Mouse (Mus musculus) mature B cell (primary cell): ENCODE results near the gene H2afy.

ENCODE experiments used
- in situ Hi-C: fragments of 300-500 bp; cut with MboI; formaldehyde crosslinking; loops from 2 replicates; pipeline ENCODE4 v1.14.3; 2019

Gene H2afy

GRCm38 (mm10) chr13:56136200-56136599 is at the start of gene H2afy:
Gene H2afy, minus strand, starts transcription at chr13:56136361.
- in situ Hi-C loops = no loop called here

- in situ Hi-C loops = no loop called here
Measured at GRCm38 (mm10) chr13:56183687-56184086, 47.5 kb upstream of the H2afy start.

GRCm38 (mm10) chr13:56181424-56181823 is 45.3 kb upstream of the H2afy start:
- in situ Hi-C loops = no loop called here

- in situ Hi-C loops = no loop called here
Measured at GRCm38 (mm10) chr13:56178416-56179035, 42.4 kb upstream of the H2afy start, which contains the start of gene Tifab. Gene Tifab, minus strand, starts transcription at chr13:56178885.

GRCm38 (mm10) chr13:56176310-56176709 is 40.1 kb upstream of the H2afy start:
- in situ Hi-C loops = no loop called here

- in situ Hi-C loops = no loop called here
Measured at GRCm38 (mm10) chr13:56175848-56176247, 39.7 kb upstream of the H2afy start.

GRCm38 (mm10) chr13:56172901-56173545 is 36.9 kb upstream of the H2afy start:
- in situ Hi-C loops = no loop called here

GRCm38 (mm10) chr13:56172106-56172505 is 35.9 kb upstream of the H2afy start:
- in situ Hi-C loops = no loop called here

DNA sequence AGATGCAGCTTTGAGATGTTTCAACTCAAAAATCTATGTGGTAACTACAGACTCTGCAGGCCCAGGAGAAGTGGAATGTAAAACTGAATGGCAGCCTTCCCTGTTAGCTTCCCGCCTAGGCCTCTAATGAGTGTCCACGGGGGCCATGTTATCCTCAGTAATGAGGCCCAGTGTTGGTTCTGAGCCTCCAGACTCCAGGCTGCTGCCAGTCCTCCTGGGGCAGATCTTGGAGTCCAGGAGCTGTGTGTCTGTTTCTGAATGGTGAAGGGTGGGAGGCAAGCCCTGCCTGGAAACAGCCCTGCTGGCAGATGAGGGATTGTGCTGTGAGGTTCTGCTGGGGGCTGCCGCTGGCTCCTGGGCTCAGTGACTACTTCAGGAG is 32.2 kb upstream of the H2afy start:
- in situ Hi-C loops = no loop called here

DNA sequence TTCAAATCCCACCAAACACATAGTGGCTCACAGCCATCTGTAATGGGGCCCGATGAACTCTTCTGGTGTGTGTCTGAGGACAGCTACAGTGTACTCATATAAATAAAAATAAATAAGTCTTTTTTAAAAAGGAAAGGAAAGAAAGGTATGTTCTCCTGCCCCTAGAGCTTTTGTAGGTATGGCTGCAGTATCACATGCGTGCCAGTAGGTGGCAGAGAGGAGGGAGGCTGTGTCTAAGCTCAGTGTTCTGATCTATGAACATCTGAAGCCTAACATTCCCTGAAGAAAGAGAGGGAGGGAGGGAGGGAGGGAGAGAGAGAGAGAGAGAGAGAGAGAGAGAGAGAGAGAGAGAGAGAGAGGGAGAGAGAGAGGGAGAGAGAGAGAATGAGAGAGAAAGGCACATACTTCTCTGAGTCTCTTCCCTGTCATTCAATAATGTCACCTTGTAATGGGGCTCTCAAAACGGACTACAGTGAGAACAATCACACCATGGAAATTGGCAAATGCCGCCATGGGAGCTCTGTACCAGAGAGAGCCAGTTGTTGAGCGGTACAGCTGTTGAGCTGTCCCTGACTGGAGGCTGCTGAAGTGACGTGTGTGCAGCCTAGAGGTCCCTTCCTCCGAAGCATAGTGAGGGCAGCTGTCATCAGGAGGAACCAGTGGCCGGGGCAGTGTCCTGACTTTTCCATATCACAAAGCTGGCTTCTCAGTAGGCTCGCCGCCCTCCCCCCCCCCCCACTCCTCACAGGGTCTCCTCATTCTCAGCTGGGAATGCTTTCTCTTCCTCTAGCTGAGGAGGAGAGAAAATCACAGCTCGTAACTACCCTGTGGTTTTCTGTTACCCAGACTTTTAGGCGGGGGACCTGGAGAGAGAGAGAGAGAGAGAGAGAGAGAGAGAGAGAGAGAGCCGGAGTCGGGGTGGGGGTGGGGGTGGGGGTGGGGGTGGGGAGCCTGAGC is 31.6 kb upstream of the H2afy start:
- in situ Hi-C loops = no loop called here

DNA sequence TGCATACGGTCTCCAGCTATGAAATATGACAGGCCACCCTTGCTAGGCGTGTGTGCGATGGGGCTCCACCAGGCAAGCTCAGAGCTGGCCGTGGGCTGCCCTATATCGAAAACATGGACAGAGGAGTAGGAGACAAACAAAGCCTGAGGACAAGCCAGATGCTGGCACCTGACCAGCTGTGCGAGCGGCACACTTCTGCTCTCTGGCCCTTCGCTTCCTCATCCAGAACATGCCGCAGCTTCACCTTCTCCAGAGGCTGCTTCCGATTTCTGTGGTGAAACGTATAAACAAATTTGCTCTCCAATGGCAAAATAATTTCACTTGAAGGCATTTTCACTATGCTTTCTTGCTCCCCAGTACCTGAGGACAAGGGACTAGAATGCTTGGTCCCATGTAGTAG is 29.4 kb upstream of the H2afy start:
- in situ Hi-C loops = no loop called here

- in situ Hi-C loops = no loop called here
Measured at GRCm38 (mm10) chr13:56164372-56164771, 28.2 kb upstream of the H2afy start.

DNA sequence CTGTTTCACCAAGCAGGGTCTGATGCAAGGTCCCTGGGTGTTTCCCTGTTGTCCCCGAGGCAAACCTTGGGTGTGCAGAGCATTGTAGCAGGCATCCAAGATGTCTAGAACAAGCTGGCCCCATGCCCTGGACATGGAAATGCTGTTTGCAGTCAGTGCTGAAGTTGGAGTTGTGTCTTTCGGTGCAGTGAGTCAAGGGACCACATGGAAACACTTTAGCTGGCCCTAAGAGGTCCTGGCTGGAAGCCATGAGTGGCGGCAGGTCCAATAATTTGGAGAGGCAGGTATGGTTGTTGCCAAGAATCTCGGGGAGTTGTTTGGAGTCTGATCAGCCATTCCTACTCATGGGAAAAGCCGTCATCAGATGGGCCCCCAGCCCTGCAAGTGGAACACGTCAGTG is 27.6 kb upstream of the H2afy start:
- in situ Hi-C loops = no loop called here

DNA sequence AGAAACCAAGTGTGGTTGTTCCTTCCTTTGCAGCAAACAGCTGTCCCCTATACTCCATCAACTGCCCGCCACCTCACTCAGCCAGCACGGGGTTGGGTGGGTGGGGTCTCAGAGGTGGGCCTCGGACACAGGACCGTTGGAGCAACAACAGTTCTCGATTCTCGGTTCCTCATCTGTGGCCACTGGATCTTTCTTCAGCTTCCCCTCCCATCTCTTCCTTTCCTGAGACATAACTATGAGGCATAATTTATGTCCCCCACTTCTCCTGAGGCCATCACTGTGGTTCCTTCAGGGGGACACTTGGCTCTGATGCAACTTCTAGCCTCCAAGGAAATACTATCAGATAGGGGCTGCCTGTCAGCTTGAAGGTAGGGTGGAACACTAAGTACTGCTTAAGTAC is 26.7 kb upstream of the H2afy start:
- in situ Hi-C loops = no loop called here

DNA sequence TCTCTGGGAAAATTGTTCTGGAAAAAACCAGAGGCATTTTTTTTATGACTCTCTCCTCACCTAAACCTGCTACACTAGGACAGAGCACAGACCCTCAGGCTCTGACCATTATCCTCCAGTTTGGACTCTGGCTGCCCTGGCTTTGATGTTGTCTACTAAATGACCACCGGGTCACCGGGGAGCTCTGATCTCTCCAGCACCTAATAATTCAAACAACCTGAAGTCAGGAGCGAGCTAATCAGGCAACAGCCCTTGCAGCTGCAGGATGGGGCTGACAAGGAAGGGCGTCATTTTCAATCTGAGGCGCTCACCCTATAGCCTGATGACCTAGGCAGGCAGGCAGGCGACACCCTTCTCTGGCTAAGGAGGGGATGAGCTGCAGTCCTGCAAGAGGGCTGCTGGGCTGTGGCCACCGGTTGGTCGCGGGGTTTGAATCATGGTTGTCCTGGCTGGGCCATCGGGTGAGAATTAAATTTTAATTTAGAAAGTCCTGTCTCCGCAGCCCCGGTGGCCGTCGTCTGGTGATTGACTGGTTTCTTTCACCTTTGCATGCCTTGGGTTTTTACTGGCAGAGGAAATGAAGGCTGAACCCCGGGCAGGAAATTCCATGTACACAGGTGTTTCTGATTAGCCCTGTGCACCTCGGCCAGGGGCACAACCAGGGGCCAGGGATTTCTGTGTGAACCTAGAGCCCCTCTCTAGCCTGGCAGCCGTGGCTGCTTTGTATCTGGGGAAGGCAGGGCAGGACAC is 23.6 kb upstream of the H2afy start:
- in situ Hi-C loops = no loop called here

- in situ Hi-C loops = no loop called here
Measured at GRCm38 (mm10) chr13:56159016-56159601, 22.9 kb upstream of the H2afy start.

- in situ Hi-C loops = no loop called here
Measured at GRCm38 (mm10) chr13:56155671-56156070, 19.5 kb upstream of the H2afy start.

GRCm38 (mm10) chr13:56155048-56155447 is 18.9 kb upstream of the H2afy start:
- in situ Hi-C loops = no loop called here

- in situ Hi-C loops = no loop called here
Measured at GRCm38 (mm10) chr13:56152773-56153460, 16.8 kb upstream of the H2afy start.

- in situ Hi-C loops = no loop called here
Measured at GRCm38 (mm10) chr13:56151404-56152226, 15.5 kb upstream of the H2afy start.
